Mouse (Mus musculus) cerebellum, postnatal 36 days (tissue): ENCODE measurements around the gene Nynrin.

ENCODE experiments used
- DNase-seq, 2 experiments: peaks; one replicate each; pipeline ENCODE4 v3.0.0; 2021 to 2022; ENCODE audit warnings: mixed read lengths in 2 of 2

Nynrin gene

DNA sequence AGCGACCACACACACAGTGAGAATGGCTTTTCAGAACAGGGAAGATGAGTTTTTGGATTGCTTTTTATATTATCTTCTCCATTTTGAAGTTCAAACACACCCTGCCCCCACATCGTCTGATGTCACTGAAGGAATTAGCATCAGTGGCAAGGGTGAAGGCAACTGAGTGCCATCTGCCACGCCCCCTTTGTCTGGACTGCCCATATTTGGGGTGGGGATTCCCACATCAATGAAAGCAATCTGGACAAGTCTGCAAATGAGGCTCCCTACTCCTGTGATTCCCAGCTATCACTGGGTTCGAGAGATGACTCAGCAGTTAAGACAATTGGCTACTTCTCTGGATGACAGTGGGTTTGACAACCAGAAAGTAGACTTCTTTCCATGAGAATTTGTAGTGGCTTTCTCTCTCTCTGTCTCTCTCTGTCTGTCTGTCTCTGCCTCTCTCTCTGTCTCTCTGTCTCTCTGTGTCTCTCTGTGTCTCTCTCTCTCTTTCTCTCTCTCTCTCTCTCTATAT, 12.9 kb upstream of the Nynrin start:
- DNase-seq = no peak

DNA sequence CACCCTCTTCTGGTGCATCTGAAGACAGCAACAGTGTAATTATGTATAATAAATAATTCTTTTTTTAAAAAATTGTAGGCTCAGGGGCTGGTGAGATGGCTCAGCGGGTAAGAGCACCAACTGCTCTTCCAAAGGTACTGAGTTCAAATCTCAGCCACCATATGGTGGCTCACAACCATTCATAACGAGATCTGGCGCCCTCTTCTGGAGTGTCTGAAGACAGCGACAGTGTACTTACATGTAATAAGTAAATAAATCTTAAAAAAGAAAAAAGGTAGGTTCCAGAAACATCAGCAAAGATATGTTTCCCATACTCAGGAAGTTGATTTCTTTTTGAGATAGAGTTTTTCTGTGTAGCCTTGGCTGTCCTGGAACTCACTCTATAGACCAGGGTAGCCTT, 11.0 kb upstream of the Nynrin start:
- DNase-seq = no peak

DNA sequence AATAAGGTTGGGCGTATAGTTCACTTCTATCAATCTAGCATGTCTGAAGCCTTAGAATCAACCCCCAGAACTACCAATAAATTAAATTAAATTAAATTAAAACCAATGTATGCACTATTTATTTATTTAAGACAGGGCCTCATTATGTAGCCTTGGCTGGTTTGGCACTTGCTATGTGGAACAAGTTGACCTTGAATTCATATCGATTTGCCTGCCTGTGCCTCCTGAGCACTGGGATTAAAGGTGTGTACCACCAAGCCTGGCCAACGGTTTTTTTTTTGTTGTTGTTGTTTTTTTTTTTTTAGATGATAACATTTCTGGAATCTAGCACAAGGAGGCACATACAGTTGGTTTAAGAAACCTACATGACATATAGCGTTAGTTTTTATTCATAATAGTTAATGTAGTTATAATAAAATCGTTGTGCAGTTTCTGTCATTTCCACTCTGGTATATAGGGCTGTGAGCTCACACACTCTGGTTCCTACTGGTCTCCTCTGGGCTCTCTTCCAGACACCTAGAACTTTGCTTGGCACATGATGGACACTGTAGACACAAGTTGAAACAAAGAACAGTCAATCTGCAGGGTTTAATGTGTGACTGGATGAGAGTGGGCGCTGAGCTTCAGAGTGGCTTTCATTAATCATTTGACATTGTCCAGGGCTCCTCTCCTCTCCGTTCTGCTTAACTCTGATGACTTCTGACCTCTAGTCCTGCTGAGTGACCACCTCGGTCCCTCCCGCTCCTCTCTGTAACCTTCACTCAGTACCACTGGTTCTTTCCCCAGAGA, 8.1 kb upstream of the Nynrin start:
- DNase-seq = no peak

DNA sequence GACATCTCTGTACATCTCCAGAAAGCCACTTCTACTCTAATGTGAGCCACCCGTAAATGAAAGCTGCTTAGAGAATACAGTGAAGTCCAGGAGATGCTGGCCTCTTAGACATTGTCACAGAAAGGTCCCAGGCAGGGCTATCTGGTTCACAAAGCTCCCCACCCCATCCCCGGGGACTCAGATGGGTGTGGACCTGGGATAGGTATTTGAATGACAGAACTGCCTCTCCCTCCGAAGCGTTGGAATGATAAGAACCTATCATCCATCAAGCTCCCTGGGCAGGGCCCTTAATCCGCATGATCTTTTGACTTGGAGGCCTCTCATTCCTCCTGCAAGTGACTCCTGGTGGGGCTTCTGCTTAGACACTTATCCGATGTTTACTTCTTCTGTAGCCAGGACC, 2.9 kb upstream of the Nynrin start:
- DNase-seq = no peak

DNA sequence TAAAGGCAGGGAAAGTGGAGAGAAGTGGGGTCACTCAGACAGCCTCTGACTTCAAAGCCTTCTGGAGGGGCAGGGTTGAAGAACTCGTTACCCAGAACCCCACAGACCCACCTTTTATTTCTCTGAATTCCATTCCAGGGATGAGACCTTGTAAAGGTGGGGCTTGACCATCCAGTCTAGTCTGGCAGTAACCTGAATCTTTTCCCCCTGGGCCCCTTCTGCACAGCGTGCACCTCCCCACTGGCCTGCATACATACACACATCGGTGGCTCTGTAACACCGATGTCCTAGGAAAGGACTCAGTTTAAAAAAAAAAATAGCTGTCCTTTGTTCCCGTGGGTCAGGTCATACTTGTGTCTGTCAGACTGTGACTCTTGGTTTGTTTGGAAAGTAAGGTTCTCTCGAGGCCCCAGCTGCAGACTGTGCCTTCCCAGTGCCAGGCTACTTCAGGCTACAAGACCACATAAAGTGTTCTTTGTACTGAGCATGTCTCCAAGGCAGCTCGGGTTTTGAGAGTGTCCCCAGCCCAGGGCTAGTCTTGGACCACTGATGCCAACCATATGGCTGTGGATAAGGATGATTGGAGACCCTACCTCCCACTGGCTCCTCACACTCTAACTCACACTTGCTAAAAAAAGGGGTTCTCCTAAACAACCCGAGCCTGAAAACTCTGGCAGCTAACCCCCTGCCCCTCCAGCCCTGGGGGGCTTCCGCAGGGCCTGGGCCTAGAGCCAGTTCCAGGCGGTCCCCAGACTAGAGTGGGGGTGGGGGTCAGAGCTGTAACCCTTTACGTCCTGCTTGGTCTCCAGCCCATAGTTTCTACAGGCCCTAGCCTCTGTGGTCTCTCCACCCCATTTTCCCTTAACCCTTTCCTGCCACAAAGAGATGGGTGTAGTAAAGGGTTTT, 911 bp upstream of the Nynrin start:
- DNase-seq = no peak

DNA sequence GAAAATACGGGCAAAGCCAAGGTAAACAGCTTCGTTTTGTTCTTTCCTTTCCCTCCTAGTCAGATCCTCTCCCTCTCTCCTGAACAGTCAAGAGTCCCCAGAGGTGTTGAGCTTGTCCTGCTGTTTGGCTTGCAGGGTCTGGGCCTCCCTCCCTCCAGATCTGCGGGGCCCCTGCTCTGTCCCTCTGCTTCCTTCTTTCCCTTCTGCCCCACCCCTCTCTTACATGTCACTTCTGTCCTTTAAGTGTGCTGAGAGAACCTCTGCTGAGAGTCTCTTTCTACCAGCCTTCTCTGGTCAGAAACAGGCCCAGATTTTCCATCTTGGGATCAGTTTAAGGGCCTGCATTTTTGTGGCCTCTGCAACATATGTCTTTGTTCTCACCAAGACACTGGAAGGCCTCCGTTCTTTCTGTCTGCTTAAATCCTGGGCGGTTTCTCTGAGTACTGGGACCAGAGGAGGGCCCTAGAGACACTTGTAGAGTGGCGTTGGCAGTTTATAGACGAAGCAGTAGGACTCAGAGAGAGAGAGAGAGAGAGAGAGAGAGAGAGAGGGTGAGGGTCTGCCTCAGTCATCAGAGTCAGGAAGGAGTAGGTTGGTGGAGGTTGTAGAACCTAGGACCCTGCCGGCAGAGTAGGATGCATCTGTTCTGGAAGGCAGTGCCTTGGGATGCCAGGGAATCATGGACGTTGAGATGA, 743 bp downstream of the Nynrin start:
- no peak for DNase-seq

DNA sequence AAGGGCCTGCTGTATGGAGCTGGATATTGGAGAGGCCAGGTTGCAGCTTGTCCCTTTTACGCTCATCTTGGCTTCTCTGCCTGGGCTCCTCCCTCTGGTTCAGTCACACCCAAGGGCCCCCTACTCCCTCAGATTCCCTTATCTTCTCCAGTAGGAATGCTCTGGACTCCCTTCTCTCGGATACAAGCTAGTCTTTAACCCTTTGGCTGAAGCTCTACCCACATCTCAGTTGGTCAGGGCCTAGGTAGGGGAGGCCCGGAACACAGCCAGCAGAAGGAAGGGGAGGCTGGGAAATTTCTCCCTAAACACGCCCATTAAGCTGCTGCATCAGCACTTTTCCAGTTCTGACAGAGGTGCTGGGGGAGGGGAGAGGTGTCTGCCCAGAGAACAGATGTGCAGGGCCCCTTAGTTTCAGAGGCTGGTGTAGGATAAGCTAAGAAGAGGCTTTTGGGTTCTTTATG, 1.3 kb downstream of the Nynrin start:
- no peak for DNase-seq

DNA sequence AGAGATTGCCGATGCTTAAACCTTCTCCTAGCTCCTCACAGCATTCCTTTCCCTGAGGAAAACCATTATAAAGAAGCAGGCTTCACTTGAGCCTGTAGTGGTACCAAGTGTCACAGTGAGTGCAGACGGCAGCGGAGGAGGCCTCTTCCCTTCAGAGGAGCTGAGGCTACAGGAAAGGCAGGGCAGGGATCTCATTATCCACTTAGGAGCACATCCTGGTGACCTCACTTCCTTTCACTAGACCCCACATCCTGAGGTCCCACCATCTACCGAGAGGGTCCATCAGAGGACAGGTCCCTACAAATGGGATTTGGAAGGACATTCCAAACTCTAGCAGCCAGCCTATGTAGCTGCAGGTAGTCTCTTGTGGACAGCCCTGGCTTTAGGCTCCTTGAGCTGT, 3.8 kb downstream of the Nynrin start:
- DNase-seq = no peak

DNA sequence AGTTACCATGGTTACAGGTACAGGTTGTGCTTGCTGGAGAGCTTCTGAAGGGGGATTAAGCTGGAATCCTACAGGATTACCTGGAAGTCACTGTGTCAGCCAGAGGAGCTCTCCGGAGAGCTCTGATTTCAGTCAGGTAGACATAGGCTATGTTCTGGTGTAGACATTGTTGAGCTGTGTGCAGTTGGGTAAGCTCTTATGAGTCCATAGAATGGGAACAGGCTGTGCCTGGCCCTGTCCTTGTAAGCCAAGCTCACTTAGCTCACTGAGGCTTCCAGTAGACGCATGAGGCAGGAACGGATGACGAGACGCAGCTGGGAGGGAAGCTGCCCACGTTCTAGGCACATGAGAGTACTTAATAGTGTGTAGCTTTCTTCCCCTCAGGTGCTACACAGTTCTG, 8.4 kb downstream of the Nynrin start:
- DNase-seq = no peak

DNA sequence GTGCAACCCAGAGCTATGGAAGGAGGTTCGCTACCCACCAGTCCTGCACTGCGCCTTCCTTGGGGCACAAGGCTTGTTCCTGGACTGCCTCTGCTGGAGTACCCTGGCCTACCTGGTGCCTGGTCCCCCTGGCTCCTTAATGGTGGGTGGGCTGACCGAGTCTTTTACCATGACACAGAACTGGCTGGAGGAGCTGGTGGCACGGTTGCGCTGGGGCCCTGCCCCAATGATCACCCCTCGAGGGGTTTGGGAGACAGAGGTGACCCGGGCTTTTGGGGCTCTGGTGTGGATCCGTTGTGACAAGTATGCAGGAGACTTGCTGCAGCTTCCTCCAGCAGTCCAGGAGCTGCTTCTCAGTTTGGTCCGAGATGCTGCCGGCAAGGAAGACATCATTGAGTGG, 9.2 kb downstream of the Nynrin start:
- no peak for DNase-seq

DNA sequence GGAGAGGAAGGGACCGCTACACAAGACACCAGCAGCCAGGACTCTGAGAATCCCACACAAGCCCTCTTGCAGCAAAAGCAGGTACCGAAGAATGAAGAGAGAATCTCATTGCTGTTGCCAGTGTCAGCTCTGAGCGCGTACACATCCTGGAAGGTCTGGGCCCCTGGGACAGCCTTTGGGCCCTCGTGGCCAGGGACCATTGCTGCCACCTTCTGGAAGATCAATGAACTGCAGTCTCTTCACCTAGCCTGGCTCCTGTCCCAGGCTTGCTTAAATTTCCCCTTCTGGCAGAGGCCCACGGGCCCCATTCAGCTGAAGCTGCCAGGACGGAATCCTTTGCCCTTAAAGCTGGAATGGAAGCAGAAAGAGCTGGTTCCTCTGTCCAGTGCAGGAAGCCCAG, 10.0 kb downstream of the Nynrin start:
- peak; percentile 73 to 77 for DNase-seq

DNA sequence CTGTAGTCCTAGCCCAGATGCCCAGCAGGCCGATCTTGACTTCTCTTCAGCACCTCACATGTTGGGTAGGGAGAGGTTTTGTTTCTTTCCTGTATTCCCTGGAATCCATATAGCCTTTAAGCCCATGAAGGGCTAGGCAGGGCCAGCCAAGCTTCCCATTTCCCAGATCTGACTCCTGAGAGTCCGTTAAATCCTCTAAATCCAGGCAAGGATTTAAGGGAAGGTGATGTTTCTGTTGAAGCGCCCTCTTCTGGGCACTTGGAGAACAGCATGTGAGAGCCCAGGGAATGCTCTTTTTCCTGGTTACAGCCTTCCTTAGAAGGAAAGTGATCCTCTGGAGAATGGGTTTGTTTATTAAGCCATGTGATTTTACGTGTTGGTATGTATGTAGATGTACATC, 13.2 kb downstream of the Nynrin start:
- DNase-seq = peak; percentile 72 to 77

DNA sequence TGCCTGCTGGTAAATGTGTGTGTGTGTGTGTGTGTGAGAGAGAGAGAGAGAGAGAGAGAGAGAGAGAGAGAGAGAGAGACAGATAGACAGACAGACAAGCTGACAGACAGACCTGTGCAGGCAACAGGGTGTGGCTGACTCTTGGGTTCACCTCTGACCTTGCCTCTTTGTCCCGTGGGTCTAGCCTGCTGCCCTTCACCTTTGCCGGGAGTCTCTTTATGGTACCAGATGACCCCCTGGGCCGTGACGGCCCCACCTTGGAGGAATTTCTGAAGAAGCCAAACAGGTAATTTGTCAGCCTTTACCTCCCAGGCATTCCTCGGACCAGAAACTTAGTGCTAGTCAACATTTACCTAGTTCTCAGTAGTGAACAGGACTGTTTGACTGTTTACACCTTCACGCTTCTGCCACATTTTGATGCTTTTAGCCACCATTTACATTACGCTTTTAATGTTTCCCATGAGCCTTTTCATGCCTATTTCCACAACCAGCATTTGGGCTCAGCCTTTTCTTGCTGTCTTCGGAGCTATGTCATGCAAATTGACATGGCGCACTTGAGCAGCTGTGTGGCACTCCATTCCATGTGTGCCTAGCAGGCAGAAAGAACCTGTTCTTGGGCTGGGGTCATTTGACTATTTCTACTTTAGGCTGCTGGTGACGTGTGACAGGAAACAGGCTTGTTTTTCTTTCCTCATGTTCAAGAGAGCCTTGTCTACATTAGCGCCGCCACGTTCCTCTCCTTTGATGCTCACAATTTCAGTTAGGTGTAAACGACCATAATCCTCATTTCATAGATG, 14.6 kb downstream of the Nynrin start:
- DNase-seq = no peak

DNA sequence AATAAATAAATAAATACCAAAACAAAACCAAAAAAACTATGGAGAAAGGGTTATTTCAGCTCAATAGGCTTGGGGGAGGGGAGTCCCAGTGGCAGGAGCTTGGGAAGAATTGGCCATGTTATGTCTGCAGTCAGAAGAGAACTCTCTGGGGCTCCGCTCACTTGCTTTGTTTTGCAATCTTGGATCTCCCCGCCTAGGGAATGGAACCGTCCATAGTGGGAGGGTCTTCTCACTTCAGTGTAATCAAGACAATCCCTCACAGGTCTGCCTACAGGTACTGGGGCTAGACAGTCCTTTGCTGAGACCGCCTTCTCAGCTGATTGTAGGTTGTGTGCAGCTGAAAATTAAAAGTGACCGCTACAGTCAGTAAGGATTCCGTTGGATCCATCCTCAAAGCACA, 15.7 kb downstream of the Nynrin start:
- no peak for DNase-seq

DNA sequence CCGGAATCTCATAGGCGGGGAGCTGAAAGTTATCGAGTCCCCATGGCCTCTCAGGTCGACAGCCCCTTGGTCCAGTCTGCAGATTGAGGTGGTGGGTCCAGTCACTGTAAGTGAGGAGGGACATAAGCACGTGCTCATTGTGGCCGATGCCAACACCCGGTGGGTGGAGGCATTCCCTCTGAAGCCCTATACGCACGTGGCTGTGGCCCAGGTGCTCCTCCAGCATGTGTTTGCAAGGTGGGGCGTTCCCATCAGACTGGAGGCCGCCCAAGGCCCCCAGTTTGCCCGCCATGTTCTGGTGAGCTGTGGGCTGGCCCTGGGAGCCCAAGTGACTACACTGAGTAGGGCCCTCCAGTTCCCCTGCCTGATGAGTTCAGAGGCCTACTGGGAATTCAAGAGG, 18.2 kb downstream of the Nynrin start:
- no peak for DNase-seq

DNA sequence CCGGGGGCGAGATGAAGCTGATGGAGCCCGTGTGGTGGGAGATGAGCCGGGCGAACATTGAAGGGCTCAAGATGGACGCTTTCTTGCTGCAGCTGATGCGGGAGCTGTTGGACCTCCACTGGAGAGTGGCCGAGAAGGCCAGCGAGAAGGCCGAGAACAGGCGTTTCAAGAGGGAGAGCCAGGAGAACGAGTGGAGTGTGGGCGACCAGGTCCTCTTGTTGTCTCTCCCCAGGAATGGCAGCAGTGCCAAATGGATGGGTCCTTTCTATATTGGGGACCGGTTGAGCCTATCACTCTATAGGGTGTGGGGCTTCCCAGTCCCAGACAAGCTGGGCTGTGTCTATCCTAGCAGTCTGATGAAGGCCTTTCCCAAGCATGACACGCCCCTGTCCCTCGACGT, 18.7 kb downstream of the Nynrin start:
- no peak for DNase-seq

DNA sequence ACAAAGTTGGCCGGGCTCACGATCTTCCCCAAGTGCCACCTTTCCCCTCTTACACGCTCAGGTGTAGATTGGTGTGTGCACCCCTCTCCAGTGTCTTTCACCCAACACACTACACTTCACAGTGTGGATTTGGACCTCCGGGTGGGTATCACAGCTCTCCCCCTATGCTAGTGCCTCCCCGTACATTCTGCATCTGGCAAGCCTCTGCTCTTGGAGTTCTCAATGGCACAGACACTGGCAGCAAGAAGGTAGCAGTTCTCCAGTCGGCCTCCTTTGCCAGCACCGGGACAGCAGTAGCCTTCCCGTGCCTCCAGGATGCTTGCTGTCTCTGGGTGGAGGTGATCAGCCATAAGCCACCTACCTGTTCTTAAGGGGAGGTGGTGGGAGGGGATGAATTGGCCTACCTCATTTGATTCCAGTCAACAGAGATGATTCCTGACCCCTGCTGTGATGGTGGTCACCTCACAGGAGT, 19.5 kb downstream of the Nynrin start:
- no peak for DNase-seq

DNA sequence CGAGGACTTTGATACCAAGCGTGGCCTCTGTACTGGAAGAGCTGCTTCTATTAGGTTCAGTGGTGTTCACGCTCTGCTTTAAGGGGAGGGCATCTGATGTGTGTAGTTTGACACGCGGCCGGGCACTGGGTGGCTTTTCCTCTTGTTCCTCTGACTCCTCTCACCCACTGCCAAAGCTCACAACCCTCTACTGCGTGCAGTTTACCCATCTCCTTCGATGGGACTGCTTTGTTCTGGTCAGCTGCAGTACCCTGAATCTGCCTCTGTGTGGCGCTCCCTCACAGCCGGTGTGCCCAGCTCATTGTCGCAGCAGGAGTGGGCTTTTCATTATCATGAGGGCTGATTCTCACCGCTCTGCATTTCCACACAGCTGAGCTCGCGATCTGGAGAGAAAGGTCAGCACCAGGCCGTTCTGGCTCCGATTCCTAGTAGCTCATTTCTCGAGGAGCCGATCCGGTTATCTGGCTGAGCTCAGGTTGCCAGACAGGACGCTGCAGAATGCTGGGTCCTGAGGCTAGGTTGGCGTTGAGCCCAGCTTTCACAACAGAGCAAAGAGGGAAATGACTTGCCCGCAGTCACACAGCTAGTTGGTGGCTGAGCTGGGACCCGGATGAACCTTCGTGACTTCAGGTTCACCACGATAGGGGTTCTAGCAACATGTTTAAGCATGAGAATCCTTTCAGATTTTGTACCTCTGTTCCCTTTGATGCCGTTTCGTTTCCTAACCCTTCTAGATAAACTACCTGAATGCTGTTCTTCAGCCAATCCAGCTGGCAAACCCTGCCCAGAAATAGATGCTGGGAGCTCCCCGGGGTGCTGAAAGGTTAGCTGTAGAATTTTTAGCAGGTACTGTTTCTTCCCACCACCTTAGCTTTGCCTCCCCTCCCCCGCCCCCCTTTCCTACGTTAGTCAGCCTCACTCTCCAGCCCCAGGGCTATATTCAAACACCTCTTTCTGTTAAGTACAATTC, 20.2 kb downstream of the Nynrin start:
- DNase-seq = peak; percentile 92 to 95

DNA sequence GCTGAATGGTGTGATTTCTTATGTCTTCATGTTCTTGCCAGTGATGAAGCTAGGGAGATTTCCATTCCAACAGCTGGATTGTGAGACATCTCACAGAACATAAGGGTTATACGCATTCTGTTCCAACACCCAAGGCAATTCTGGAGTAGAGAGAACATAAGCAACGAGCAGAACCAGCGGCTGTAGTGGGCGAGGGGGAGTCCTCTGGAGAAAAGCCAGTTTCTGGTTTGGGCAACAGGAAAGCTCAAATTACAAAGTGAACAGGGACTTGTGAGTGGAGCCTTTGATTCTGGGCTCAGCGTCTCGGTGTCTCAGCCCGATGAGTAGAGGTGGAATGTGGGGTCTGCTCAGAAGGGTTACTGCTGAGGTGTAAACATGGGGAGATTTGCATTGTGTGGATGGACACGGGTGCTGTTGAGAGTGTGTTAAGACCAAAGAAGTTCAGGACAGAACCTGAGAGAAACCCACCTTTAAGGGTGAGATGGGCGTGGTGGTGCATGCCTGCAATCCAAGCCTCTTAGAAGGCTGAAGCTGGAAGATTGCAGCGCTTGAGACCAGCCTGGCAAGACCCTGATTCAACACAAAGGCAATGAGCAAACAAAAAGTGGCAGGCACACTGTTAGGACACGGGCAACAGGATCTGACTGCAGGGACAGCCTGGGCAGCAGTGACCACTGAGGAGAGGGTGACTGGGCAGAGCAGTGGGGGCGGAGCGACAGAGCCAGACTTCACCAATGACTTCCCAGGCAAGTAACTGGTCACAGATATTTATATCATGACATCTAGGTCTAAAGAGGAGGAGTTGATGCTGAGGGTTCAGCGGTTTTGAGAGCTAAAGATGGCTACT, 23.9 kb downstream of the Nynrin start:
- peak; percentile 60 to 65 for DNase-seq
